Mouse (Mus musculus): ENCODE results near the gene Try5.
"Not testable (repeated sequence)": the region's sequence is repeated elsewhere in the genome, so short reads cannot be mapped to it uniquely, and the experiment has no call there.

Try5 gene

GRCm38 (mm10) chr6:41316741-41317140 lies at the start of gene Try5:
Gene Try5 (minus strand): TSS chr6:41316841.
- not testable (repeated sequence) for DNase-seq

DNA sequence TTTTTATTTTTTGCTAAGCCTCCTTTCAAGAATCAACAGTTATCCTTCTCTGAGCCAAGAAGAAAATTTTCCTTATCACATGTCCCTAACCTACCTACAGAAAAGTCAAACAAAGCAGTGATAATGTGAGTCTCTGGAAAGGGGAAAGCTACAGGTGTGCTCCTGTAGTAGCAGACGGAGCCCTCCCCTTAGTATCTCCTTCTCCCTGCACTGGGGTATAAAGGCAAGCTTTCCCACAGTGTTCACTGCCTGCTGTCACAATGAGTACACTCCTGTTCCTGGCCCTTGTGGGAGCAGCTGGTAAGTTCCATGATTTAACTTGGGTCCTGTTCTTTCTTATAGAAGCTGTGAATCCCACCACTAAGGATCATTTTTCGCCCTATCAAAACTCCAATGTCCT lies 37.3 kb upstream of the Try5 start, which contains the start of gene Try10:
Gene Try10, plus strand, starts transcription at position 174 of the 400 bp plus-strand sequence.
- no peak for DNase-seq

- DNase-seq, result no peak
These were observed 14.7 kb downstream of the Try5 start, which contains the start of gene Try4 for GRCm38 (mm10) chr6:41301969-41302368. Gene Try4 (plus strand): TSS chr6:41302269.

DNA sequence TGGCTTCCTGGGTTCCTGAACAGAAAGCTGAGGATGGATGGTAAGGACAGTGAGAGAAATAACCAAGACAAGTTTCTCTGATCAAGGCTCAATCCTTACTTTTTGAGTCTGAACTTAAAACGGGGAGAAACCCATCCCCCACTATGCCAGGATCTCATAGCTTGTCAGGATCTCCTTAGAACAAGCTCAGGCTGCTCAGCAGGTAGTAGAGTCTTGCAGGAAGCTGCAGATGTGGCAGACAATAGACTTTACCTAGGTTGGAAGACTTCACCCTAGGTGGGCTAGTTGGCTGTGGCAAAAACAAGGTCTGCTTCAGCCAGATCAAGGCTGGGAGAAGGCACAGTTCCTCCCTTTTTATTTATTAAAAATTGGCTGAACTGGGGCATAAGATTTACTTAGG lies 18.4 kb downstream of the Try5 start:
- no peak for DNase-seq

DNA sequence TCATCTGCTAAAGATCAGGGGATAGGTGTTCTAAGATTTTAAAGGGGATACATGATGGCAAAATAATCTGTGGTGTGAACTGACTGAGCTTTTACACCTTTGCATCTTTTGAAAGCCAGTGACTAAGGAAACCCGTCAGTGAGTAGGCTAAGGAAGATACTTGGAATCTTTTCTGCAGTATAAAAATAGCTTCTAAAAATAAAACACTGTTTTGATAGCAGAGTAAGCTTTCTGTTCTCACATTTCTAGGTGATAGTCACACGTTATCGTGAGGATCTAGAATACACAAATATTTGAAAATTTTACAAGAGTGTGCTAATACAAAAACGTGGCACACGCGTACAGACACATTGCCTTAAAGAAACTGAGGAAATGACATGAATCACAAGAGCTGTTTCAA lies 50.5 kb downstream of the Try5 start:
- no peak for DNase-seq

- peak in 1 of 2 experiments; percentile 16 for DNase-seq
These were observed 53.8 kb downstream of the Try5 start for GRCm38 (mm10) chr6:41262796-41263195.
